Mouse (Mus musculus) liver, adult 2 months (tissue): ENCODE data around the gene Ddx3y. TPM values are rescaled to one million over a fixed set of nuclear protein-coding genes. Genes with fewer than 3 reads are reported as not detected.

Experiments
- DNase-seq: peaks from one replicate; pipeline ENCODE4 v3.0.0-alpha.2; 2011; ENCODE audit warnings: low read depth, low spot score; ENCODE audit errors: extremely low read depth
- H3K27ac ChIP-seq: fragments of 200-500 bp; replicated peaks from 2 replicates; pipeline ENCODE4 v1.5.1; 2012; ENCODE audit warnings: low read depth, mild to moderate bottlenecking, control low read depth, inconsistent platforms, low read length; ENCODE audit not compliant: insufficient read depth
- H3K27me3 ChIP-seq: fragments of 200-500 bp; 2 replicates; pipeline ENCODE4 v1.6.1; 2012; ENCODE audit warnings: mild to moderate bottlenecking, moderate library complexity, low read length, inconsistent platforms; ENCODE audit not compliant: control insufficient read depth, insufficient read depth
- H3K36me3 ChIP-seq: fragments of 200-500 bp; 2 replicates; pipeline ENCODE4 v1.6.1; 2012; ENCODE audit warnings: low read length, inconsistent platforms; ENCODE audit not compliant: control insufficient read depth, insufficient read depth
- H3K4me1 ChIP-seq: fragments of 200-500 bp; 2 replicates; pipeline ENCODE4 v1.6.1; 2011; ENCODE audit warnings: low read length; ENCODE audit not compliant: control insufficient read depth, insufficient read depth
- H3K4me3 ChIP-seq: fragments of 200-500 bp; 2 replicates; pipeline ENCODE4 v1.5.1; 2011; ENCODE audit warnings: low read depth, mild to moderate bottlenecking, control low read depth, low read length, moderate library complexity; ENCODE audit not compliant: insufficient read depth
- H3K79me2 ChIP-seq: fragments of 200-500 bp; 2 replicates; pipeline ENCODE4 v1.6.1; 2012; ENCODE audit warnings: inconsistent platforms, mild to moderate bottlenecking, low read length, moderate library complexity; ENCODE audit not compliant: control insufficient read depth, insufficient read depth
- H3K9ac ChIP-seq: fragments of 200-500 bp; 2 replicates; pipeline ENCODE4 v1.6.1; 2012; ENCODE audit warnings: low read depth, mild to moderate bottlenecking, control low read depth, inconsistent platforms, low read length
- CTCF ChIP-seq: fragments of 200-500 bp; IDR thresholded peaks from 2 replicates; pipeline ENCODE4 v1.5.1; 2011; ENCODE audit warnings: low read depth, low read length, control low read depth
- POLR2A ChIP-seq: fragments of 200-500 bp; IDR thresholded peaks from 2 replicates; pipeline ENCODE4 v1.6.1; 2011; ENCODE audit warnings: low read length, control low read depth; ENCODE audit not compliant: insufficient read depth; ENCODE audit errors: extremely low read depth
- WGBS: fragments of 180-500 bp; shearing (Covaris S2); methylation state at CpG from one replicate; pipeline ENCODE4 v1.1.7; 2018; 5-methylcytosine and 5-hydroxymethylcytosine counted together
- polyA plus RNA-seq: library from polyadenylated mRNA; depleted of rRNA; stranded (reverse); fragments of >200 nt; gene quantifications from 2 replicates; pipeline ENCODE4 v1.2.3, GENCODE M21; 2012; rRNA removed
- total RNA-seq: library from RNA; depleted of rRNA; stranded (reverse); fragments of >200 nt; gene quantifications from 2 replicates; pipeline ENCODE4 v1.2.3, GENCODE M21; 2014; rRNA removed

The Ddx3y gene
- total and polyA plus RNA-seq, 2 experiments: not detected

DNA sequence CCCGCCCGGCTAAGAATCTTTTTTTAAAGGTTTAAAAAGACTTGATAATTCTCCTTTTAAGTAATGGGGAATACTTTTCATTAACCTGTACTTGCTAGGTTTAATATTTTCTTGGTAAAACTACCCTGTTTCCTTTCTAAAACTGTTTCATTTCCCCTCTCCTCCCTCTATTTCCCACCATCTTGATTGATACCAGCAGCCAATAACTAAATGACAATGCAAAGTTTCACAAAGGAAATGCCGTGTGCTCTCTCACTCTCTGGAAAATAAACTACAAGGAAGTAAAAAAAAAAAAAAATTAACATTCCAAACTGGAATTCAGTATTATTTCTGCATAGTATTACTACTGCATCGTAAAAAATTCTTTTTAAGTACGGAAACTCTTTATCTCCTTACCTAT, 42.0 kb downstream of the Ddx3y start:
- Histone ChIP-seq H3K4me1 (no peaks in the 10 kb centered on the region), H3K79me2 (no peaks in the 10 kb centered on the region; the same call in 1 of the 2 replicates), H3K4me3 (peak overlapping the region; percentile 23; the same call in 1 of the 2 replicates), H3K27ac (no peak overlapping the region), H3K27me3 (no peaks in the 10 kb centered on the region), H3K36me3 (no peaks in the 10 kb centered on the region), H3K9ac (no peak overlapping the region)
- TF ChIP-seq CTCF (no peak), POLR2A (no peak)
- DNase-seq: no peak
- 52% methylated on average over 5 of the region's 5 CpGs for WGBS

DNA sequence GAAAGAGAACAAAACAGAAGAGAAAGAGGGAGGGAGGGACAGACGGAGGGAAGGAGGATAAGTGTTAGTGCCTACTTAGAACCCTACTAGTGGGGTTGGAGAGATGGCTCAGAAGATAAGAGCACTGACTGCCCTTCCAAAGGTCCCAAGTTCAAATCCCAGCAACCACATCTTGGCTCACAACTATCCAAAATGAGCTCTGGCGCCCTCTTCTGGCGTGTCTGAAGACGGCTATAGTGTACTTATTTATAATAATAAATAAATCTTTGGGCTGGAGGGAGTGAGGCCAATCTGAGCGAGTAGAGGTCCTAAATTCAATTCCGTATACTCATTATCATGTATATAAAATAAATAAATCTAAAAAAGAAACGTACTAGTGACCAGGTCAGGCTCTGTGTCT, 66.4 kb downstream of the Ddx3y start:
- Histone ChIP-seq H3K36me3 (no peaks in the 10 kb centered on the region; the same call in 1 of the 2 replicates), H3K27ac (no peak overlapping the region), H3K4me1 (no peaks in the 10 kb centered on the region), H3K79me2 (no peaks in the 10 kb centered on the region), H3K4me3 (no peak overlapping the region), H3K9ac (no peak overlapping the region), H3K27me3 (no peaks in the 10 kb centered on the region)
- 90% methylated on average over 7 of the region's 7 CpGs for WGBS
- no peak for DNase-seq
- TF ChIP-seq CTCF: no peak
- TF ChIP-seq POLR2A: no peak

Other genes starting within 250 kb of the Ddx3y start
- gene Uty, start 40.9 kb downstream of the Ddx3y start, total RNA-seq: not detected in 2 replicates
- gene Uty, start 40.9 kb downstream of the Ddx3y start, polyA plus RNA-seq: not detected in 2 replicates
- not detected in 2 replicates for gene Usp9y, start 173.2 kb upstream of the Ddx3y start, total RNA-seq
- gene Usp9y, start 173.2 kb upstream of the Ddx3y start, polyA plus RNA-seq: not detected in 2 replicates